Mouse (Mus musculus): ENCODE measurements around the gene Pym1. TPM values are rescaled to one million over a fixed set of nuclear protein-coding genes. Genes with fewer than 3 reads are reported as not detected.
A peak's percentile ranks its signal among the peaks of the same experiment; 100 is the strongest.

The Pym1 gene
- total RNA-seq, 2 experiments from 2014 or later = 13.8 to 19.7 TPM

GRCm38 (mm10) chr10:128744211-128744610 lies 3.5 kb upstream of the Pym1 start:
- ATAC-seq (replicated peaks; ENCODE audit: low FRiP score, poor library complexity, severe bottlenecking) = no peak

GRCm38 (mm10) chr10:128744680-128745601 lies 2.7 kb upstream of the Pym1 start, which contains the start of gene Dgka:
TSS of gene Dgka (minus strand) at chr10:128744855.
- no peak for ATAC-seq (replicated peaks; ENCODE audit: low FRiP score, poor library complexity, severe bottlenecking)

GRCm38 (mm10) chr10:128745946-128746613 lies 1.6 kb upstream of the Pym1 start:
- no peak for ATAC-seq (replicated peaks; ENCODE audit: low FRiP score, poor library complexity, severe bottlenecking)

- ATAC-seq (replicated peaks; ENCODE audit: low FRiP score, poor library complexity, severe bottlenecking) = no peak
Measured at GRCm38 (mm10) chr10:128746972-128747645, 580 bp upstream of the Pym1 start.

GRCm38 (mm10) chr10:128748252-128748864 lies 669 bp downstream of the Pym1 start:
- ATAC-seq (replicated peaks; ENCODE audit: low FRiP score, poor library complexity, severe bottlenecking) = peak; percentile 90

- no peak for ATAC-seq (replicated peaks; ENCODE audit: low FRiP score, poor library complexity, severe bottlenecking)
Measured at GRCm38 (mm10) chr10:128772895-128773294, 25.2 kb downstream of the Pym1 start.

GRCm38 (mm10) chr10:128773685-128774084 lies 26.0 kb downstream of the Pym1 start:
- no peak for ATAC-seq (replicated peaks; ENCODE audit: low FRiP score, poor library complexity, severe bottlenecking)

- no peak for ATAC-seq (replicated peaks; ENCODE audit: low FRiP score, poor library complexity, severe bottlenecking)
Measured at GRCm38 (mm10) chr10:128778441-128778840, 30.8 kb downstream of the Pym1 start.

GRCm38 (mm10) chr10:128779011-128779795 lies 31.5 kb downstream of the Pym1 start:
- no peak for ATAC-seq (replicated peaks; ENCODE audit: low FRiP score, poor library complexity, severe bottlenecking)

GRCm38 (mm10) chr10:128780200-128780599 lies 32.5 kb downstream of the Pym1 start:
- no peak for ATAC-seq (replicated peaks; ENCODE audit: low FRiP score, poor library complexity, severe bottlenecking)

GRCm38 (mm10) chr10:128790398-128791124 lies 42.9 kb downstream of the Pym1 start, which contains the start of gene Mmp19:
TSS of gene Mmp19 (plus strand) at chr10:128790910.
- ATAC-seq (replicated peaks; ENCODE audit: low FRiP score, poor library complexity, severe bottlenecking) = no peak

GRCm38 (mm10) chr10:128792041-128792440 lies 44.4 kb downstream of the Pym1 start:
- ATAC-seq (replicated peaks; ENCODE audit: low FRiP score, poor library complexity, severe bottlenecking) = no peak

GRCm38 (mm10) chr10:128793258-128793657 lies 45.6 kb downstream of the Pym1 start:
- no peak for ATAC-seq (replicated peaks; ENCODE audit: low FRiP score, poor library complexity, severe bottlenecking)

- ATAC-seq (replicated peaks; ENCODE audit: low FRiP score, poor library complexity, severe bottlenecking) = no peak
Measured at GRCm38 (mm10) chr10:128794391-128794790, 46.7 kb downstream of the Pym1 start.

- ATAC-seq (replicated peaks; ENCODE audit: low FRiP score, poor library complexity, severe bottlenecking) = no peak
Measured at GRCm38 (mm10) chr10:128795581-128795980, 47.9 kb downstream of the Pym1 start.

- ATAC-seq (replicated peaks; ENCODE audit: low FRiP score, poor library complexity, severe bottlenecking) = no peak
Measured at GRCm38 (mm10) chr10:128798676-128799075, 51.0 kb downstream of the Pym1 start.

GRCm38 (mm10) chr10:128801981-128802495 lies 54.3 kb downstream of the Pym1 start:
- ATAC-seq (replicated peaks; ENCODE audit: low FRiP score, poor library complexity, severe bottlenecking) = no peak

GRCm38 (mm10) chr10:128802956-128803355 lies 55.3 kb downstream of the Pym1 start:
- no peak for ATAC-seq (replicated peaks; ENCODE audit: low FRiP score, poor library complexity, severe bottlenecking)

All from erythroid progenitor cell, adult 5-6 weeks (primary cell).